ENCODE assay signal across 22 mouse cellular contexts in the genomic region with DNA sequence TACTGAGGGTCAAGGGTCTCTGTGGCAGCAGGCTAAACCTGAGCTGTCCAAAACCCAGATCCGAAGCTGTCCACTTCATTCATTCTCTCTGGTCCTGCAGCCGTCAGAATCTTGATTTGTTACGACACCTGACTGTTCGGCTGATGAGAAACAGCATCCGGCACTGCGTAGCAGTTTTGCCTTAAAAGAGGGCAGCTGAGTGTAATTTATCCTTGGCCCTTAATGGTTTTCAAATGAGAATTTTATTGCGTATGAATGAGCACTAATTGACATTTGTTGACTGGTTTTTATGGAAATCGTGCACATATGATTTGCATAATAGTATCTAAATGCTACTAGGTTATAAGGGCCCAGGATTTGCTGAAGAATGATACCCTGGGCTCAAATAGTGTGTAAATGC. TPM values are rescaled to one million over a fixed set of nuclear protein-coding genes. Genes with fewer than 3 reads are reported as not detected.
A peak's percentile ranks its signal among the peaks of the same experiment; 100 is the strongest.
DNase-seq lines count a peak whose midpoint lies in the region; ATAC-seq and TF ChIP-seq lines count a peak whose summit lies in the region.
"Had no signal": no experiment of that assay in that cellular context is flagged by ENCODE, and none has a peak within 500 bp of the region (broad histone marks: within the 10 kb centered on the region; RNA-seq: fewer than 3 reads in every experiment).

No protein-coding gene starts in this region.

- no peaks in the 10 kb centered on the region; the same call in 1 of the 2 replicates for H3K9me3 ChIP-seq in forebrain, embryonic 14.5 days (replicated peaks; ENCODE audit: control insufficient read depth, low read length)
- H3K9me3 ChIP-seq in forebrain, embryonic 11.5 days (ENCODE audit: control insufficient read depth, low read length): no peaks in the 10 kb centered on the region
- no peaks in the 10 kb centered on the region for H3K9me3 ChIP-seq in hindbrain, embryonic 14.5 days (ENCODE audit: control insufficient read depth, low read length)
- no peaks in the 10 kb centered on the region for H3K9me3 ChIP-seq in hindbrain, embryonic 10.5 days
- no peaks in the 10 kb centered on the region for H3K9me3 ChIP-seq in midbrain, embryonic 14.5 days (ENCODE audit: control insufficient read depth, low read length)
- H3K9me3 ChIP-seq in midbrain, postnatal 0 days (ENCODE audit: low read length): no peaks in the 10 kb centered on the region
- H3K9me3 ChIP-seq: embryonic facial prominence, embryonic 12.5 days; heart, embryonic 15.5 days had no signal

- H3K27ac ChIP-seq in forebrain, embryonic 14.5 days (ENCODE audit: low read depth, low read length): peak overlapping the region; percentile 71; the same call in 1 of the 2 replicates
- no peak overlapping the region for H3K27ac ChIP-seq in forebrain, embryonic 11.5 days (ENCODE audit: low read depth, low read length)
- H3K27ac ChIP-seq in hindbrain, embryonic 14.5 days: 0 out of 2 replicates have a peak overlapping the region, but pooled peaks have one; percentile 65
- no peak overlapping the region for H3K27ac ChIP-seq in hindbrain, embryonic 10.5 days
- 0 out of 2 replicates have a peak overlapping the region, but pooled peaks have one; percentile 20 for H3K27ac ChIP-seq in midbrain, embryonic 14.5 days (replicated peaks; ENCODE audit: low read depth, low read length)
- no peak overlapping the region for H3K27ac ChIP-seq in midbrain, postnatal 0 days (ENCODE audit: low read depth, low read length)
- H3K27ac ChIP-seq: embryonic facial prominence, embryonic 12.5 days; heart, adult 2 months; heart, embryonic 15.5 days had no signal

- DNase-seq in forebrain, embryonic 14.5 days (ENCODE audit: low spot score): peak; percentile 50
- no peak for DNase-seq in forebrain, embryonic 11.5 days (ENCODE audit: low spot score)
- DNase-seq in hindbrain, embryonic 14.5 days (ENCODE audit: low spot score): no peak
- no peak for DNase-seq in hindbrain, embryonic 10.5 days (ENCODE audit: low spot score)
- DNase-seq in midbrain, embryonic 14.5 days: no peak
- DNase-seq in midbrain, postnatal 0 days (ENCODE audit: low spot score): no peak
- DNase-seq in brain, embryonic 14.5 days (ENCODE audit: low read depth): peak; percentile 53
- no peak for DNase-seq in frontal cortex, adult 2 months (ENCODE audit: extremely low spot score in 1 of 2, low spot score in 1 of 2)
- DNase-seq: adrenal gland, postnatal 10 days; cerebellum, adult 11-12 months; cerebellum, adult 9-10 months; cerebellum, postnatal 25 days; gastrocnemius, postnatal 14 days; heart, adult 2 months; heart, postnatal 14 days; kidney, adult 11 months had no signal

- no peak for TF ChIP-seq POLR2A in brain, embryonic 14.5 days (IDR thresholded peaks at IDR 0.05; ENCODE audit: borderline replicate concordance, extremely low read depth, insufficient read depth, insufficient read length, poor library complexity, severe bottlenecking)

- no peak overlapping the region for H3K9ac ChIP-seq in forebrain, embryonic 14.5 days (ENCODE audit: low read length)
- no peak overlapping the region for H3K9ac ChIP-seq in forebrain, embryonic 11.5 days (ENCODE audit: low read length)
- H3K9ac ChIP-seq in hindbrain, embryonic 14.5 days: no peak overlapping the region
- no peak overlapping the region for H3K9ac ChIP-seq in midbrain, embryonic 14.5 days (replicated peaks; ENCODE audit: low read length)
- no peak overlapping the region for H3K9ac ChIP-seq in midbrain, postnatal 0 days (replicated peaks; ENCODE audit: low read length, poor library complexity, severe bottlenecking)
- H3K9ac ChIP-seq: embryonic facial prominence, embryonic 12.5 days; heart, embryonic 15.5 days had no signal

- H3K4me2 ChIP-seq in forebrain, embryonic 14.5 days (ENCODE audit: low read length): no peak overlapping the region
- no peak overlapping the region for H3K4me2 ChIP-seq in forebrain, embryonic 11.5 days (ENCODE audit: low read depth, low read length, severe bottlenecking)
- H3K4me2 ChIP-seq in hindbrain, embryonic 14.5 days (replicated peaks): no peak overlapping the region
- no peak overlapping the region for H3K4me2 ChIP-seq in midbrain, embryonic 14.5 days (ENCODE audit: low read length)
- H3K4me2 ChIP-seq in midbrain, postnatal 0 days (ENCODE audit: low read depth, low read length, poor library complexity, severe bottlenecking): no peak overlapping the region
- H3K4me2 ChIP-seq: embryonic facial prominence, embryonic 12.5 days; heart, embryonic 11.5 days; heart, embryonic 15.5 days had no signal

- H3K4me3 ChIP-seq in forebrain, embryonic 14.5 days (ENCODE audit: low read depth, low read length): no peak overlapping the region
- H3K4me3 ChIP-seq in forebrain, embryonic 11.5 days (ENCODE audit: low read depth, low read length): no peak overlapping the region
- H3K4me3 ChIP-seq in hindbrain, embryonic 14.5 days (replicated peaks; ENCODE audit: low read length): no peak overlapping the region
- H3K4me3 ChIP-seq in hindbrain, embryonic 10.5 days: no peak overlapping the region
- H3K4me3 ChIP-seq in midbrain, embryonic 14.5 days (replicated peaks; ENCODE audit: low read depth, low read length): no peak overlapping the region
- no peak overlapping the region for H3K4me3 ChIP-seq in midbrain, postnatal 0 days (ENCODE audit: low read depth, low read length)
- H3K4me3 ChIP-seq: embryonic facial prominence, embryonic 12.5 days; heart, adult 2 months; heart, embryonic 15.5 days had no signal

- H3K4me1 ChIP-seq in forebrain, embryonic 14.5 days (ENCODE audit: control insufficient read depth, insufficient read depth, low read length): peaks cover 20% of the 10 kb centered on the region
- peaks cover 5% of the 10 kb centered on the region; the same call in 1 of the 2 replicates for H3K4me1 ChIP-seq in forebrain, embryonic 11.5 days (replicated peaks; ENCODE audit: control insufficient read depth, insufficient read depth, low read length)
- H3K4me1 ChIP-seq in hindbrain, embryonic 14.5 days (replicated peaks; ENCODE audit: control insufficient read depth, insufficient read depth, low read length): peaks cover 18% of the 10 kb centered on the region
- peaks cover 24% of the 10 kb centered on the region for H3K4me1 ChIP-seq in hindbrain, embryonic 10.5 days (replicated peaks)
- H3K4me1 ChIP-seq in midbrain, embryonic 14.5 days (ENCODE audit: control insufficient read depth, insufficient read depth, low read length): peaks cover 9% of the 10 kb centered on the region
- H3K4me1 ChIP-seq in midbrain, postnatal 0 days (ENCODE audit: insufficient read depth, low read length): peaks cover 4% of the 10 kb centered on the region; the same call in 1 of the 2 replicates
- H3K4me1 ChIP-seq: heart, embryonic 15.5 days had no signal

- WGBS in forebrain, embryonic 14.5 days: 54% methylated on average over 8 of the region's 8 CpGs
- 69% methylated on average over 8 of the region's 8 CpGs for WGBS in forebrain, embryonic 11.5 days
- 47% methylated on average over 8 of the region's 8 CpGs for WGBS in hindbrain, embryonic 14.5 days
- 85% methylated on average over 8 of the region's 8 CpGs for WGBS in hindbrain, embryonic 10.5 days
- WGBS in midbrain, embryonic 14.5 days: 77% methylated on average over 8 of the region's 8 CpGs
- WGBS in midbrain, postnatal 0 days: 79% methylated on average over 8 of the region's 8 CpGs

- H3K36me3 ChIP-seq in forebrain, embryonic 14.5 days (ENCODE audit: control insufficient read depth, insufficient read depth, low read length): no peaks in the 10 kb centered on the region
- no peaks in the 10 kb centered on the region for H3K36me3 ChIP-seq in forebrain, embryonic 11.5 days (ENCODE audit: control insufficient read depth, insufficient read depth, low read length)
- no peaks in the 10 kb centered on the region for H3K36me3 ChIP-seq in hindbrain, embryonic 14.5 days (replicated peaks; ENCODE audit: control insufficient read depth, insufficient read depth)
- H3K36me3 ChIP-seq in hindbrain, embryonic 10.5 days: no peaks in the 10 kb centered on the region
- H3K36me3 ChIP-seq in midbrain, embryonic 14.5 days (ENCODE audit: control insufficient read depth, insufficient read depth, low read length): no peaks in the 10 kb centered on the region
- no peaks in the 10 kb centered on the region for H3K36me3 ChIP-seq in midbrain, postnatal 0 days (ENCODE audit: insufficient read depth, low read length)
- H3K36me3 ChIP-seq: embryonic facial prominence, embryonic 12.5 days; heart, embryonic 15.5 days had no signal

- no peak for TF ChIP-seq CTCF in midbrain, postnatal 0 days (IDR thresholded peaks at IDR 0.05)
- TF ChIP-seq CTCF in brain, embryonic 14.5 days (IDR thresholded peaks at IDR 0.05; ENCODE audit: borderline replicate concordance, extremely low read depth, insufficient read depth, insufficient read length): no peak

- no peaks in the 10 kb centered on the region for H3K27me3 ChIP-seq in forebrain, embryonic 14.5 days (replicated peaks; ENCODE audit: control insufficient read depth, insufficient read depth, low read length)
- no peaks in the 10 kb centered on the region for H3K27me3 ChIP-seq in forebrain, embryonic 11.5 days (ENCODE audit: control insufficient read depth, insufficient read depth, low read length)
- H3K27me3 ChIP-seq in hindbrain, embryonic 14.5 days (ENCODE audit: control insufficient read depth, insufficient read depth, low read length): no peaks in the 10 kb centered on the region
- no peaks in the 10 kb centered on the region for H3K27me3 ChIP-seq in hindbrain, embryonic 10.5 days (ENCODE audit: insufficient read depth, poor library complexity, severe bottlenecking)
- H3K27me3 ChIP-seq in midbrain, embryonic 14.5 days (ENCODE audit: control insufficient read depth, insufficient read depth, low read length): no peaks in the 10 kb centered on the region
- H3K27me3 ChIP-seq in midbrain, postnatal 0 days (ENCODE audit: insufficient read depth, low read length): no peaks in the 10 kb centered on the region
- H3K27me3 ChIP-seq: embryonic facial prominence, embryonic 12.5 days; heart, embryonic 15.5 days had no signal

- ATAC-seq in forebrain, embryonic 14.5 days: no peak
- no peak for ATAC-seq in forebrain, embryonic 11.5 days (replicated peaks; ENCODE audit: low FRiP score)
- ATAC-seq in hindbrain, embryonic 14.5 days (ENCODE audit: low FRiP score): no peak
- ATAC-seq in midbrain, embryonic 14.5 days (ENCODE audit: low FRiP score, low TSS enrichment): no peak
- no peak for ATAC-seq in midbrain, postnatal 0 days (ENCODE audit: low FRiP score)

RNA-seq across cellular contexts. Expression of a gene that starts 21.0 kb away (rescaled TPM):
- polyA plus RNA-seq in forebrain, embryonic 14.5 days (2014; fragmentation: Nextera tagmentation; extraction: Ambion mirVana): 4.2 and 5.1 TPM in 2 replicates
- polyA plus RNA-seq in forebrain, embryonic 11.5 days (2014; fragmentation: Nextera tagmentation; extraction: Ambion mirVana): 4.2 and 4.3 TPM in 2 replicates
- polyA plus RNA-seq in hindbrain, embryonic 14.5 days (2014; fragmentation: Nextera tagmentation; extraction: Ambion mirVana): 3.5 and 3.9 TPM in 2 replicates
- 2.1 and 4.5 TPM in 2 replicates for polyA plus RNA-seq in hindbrain, embryonic 10.5 days (2016; fragmentation: Nextera tagmentation; extraction: Ambion mirVana)
- 5.6 and 7.6 TPM in 2 replicates for polyA plus RNA-seq in midbrain, embryonic 14.5 days (2014; fragmentation: Nextera tagmentation; extraction: Ambion mirVana)
- 6.1 and 6.4 TPM in 2 replicates for total RNA-seq in midbrain, postnatal 0 days (2014; rRNA removed)
- 2.8 and 2.9 TPM in 2 replicates for polyA plus RNA-seq in midbrain, postnatal 0 days (2015; fragmentation: Nextera tagmentation; extraction: Ambion mirVana)
- 6.0 and 7.0 TPM in 2 replicates for polyA plus RNA-seq in brain, embryonic 14.5 days (2012; rRNA removed)
- polyA plus RNA-seq in frontal cortex, adult 2 months (2012; rRNA removed): 1.0 TPM in 2 replicates
- total RNA-seq: gastrocnemius, adult 18-20 months; hematopoietic stem cell, adult 5-6 weeks; MEL had no signal

Comparison
In these comparisons a context has a peak if more than half of its experiments do, and no peak if none do; other contexts are left out.
1. DNase-seq: peak in forebrain, embryonic 14.5 days (single experiment) and brain, embryonic 14.5 days (single experiment); none in forebrain, embryonic 11.5 days (single experiment), hindbrain, embryonic 14.5 days (single experiment), hindbrain, embryonic 10.5 days (single experiment), midbrain, embryonic 14.5 days (single experiment), midbrain, postnatal 0 days (single experiment) and frontal cortex, adult 2 months (0 of 2).
2. H3K27ac ChIP-seq: peak in forebrain, embryonic 14.5 days (single experiment), hindbrain, embryonic 14.5 days (single experiment) and midbrain, embryonic 14.5 days (single experiment); none in forebrain, embryonic 11.5 days (single experiment), hindbrain, embryonic 10.5 days (single experiment) and midbrain, postnatal 0 days (single experiment).